Mouse (Mus musculus): ENCODE data around the gene Gm10382. TPM values are rescaled to one million over a fixed set of nuclear protein-coding genes. Genes with fewer than 3 reads are reported as not detected.
"Not testable (repeated sequence)": the region's sequence is repeated elsewhere in the genome, so short reads cannot be mapped to it uniquely, and the experiment has no call there.

Gene Gm10382
- total RNA-seq, 2 experiments from 2014 or later = not detected

GRCm38 (mm10) chr5:125418636-125419035 lies 29.5 kb downstream of the Gm10382 start:
- no peak for DNase-seq

GRCm38 (mm10) chr5:125419124-125419523 lies 30.0 kb downstream of the Gm10382 start:
- DNase-seq = no peak

- DNase-seq = no peak
These were observed 36.7 kb downstream of the Gm10382 start for GRCm38 (mm10) chr5:125425698-125426276.

GRCm38 (mm10) chr5:125426343-125426742 lies 37.2 kb downstream of the Gm10382 start:
- DNase-seq = no peak

- DNase-seq = not testable (repeated sequence)
These were observed 43.2 kb downstream of the Gm10382 start for GRCm38 (mm10) chr5:125432324-125432723.

GRCm38 (mm10) chr5:125433793-125434337 lies 44.7 kb downstream of the Gm10382 start, which contains the start of gene Dhx37:
TSS of gene Dhx37 (minus strand) at chr5:125434121.
- DNase-seq = peak; percentile 91 to 93

- DNase-seq = not testable (repeated sequence)
These were observed 45.2 kb downstream of the Gm10382 start for GRCm38 (mm10) chr5:125434347-125434746.

Other genes starting within 250 kb of the Gm10382 start
- 100 to 1,000 TPM; 266 to 300 TPM for gene Ncor2, start 210.1 kb upstream of the Gm10382 start, total RNA-seq (2021)
- gene Scarb1, start 48.2 kb upstream of the Gm10382 start, total RNA-seq (2021) = 10 to 100 TPM; 32.1 to 32.8 TPM
- gene Ubc, start 880 bp downstream of the Gm10382 start, total RNA-seq (2021) = 100 to 1,000 TPM; 766 to 814 TPM
- 10 to 100 TPM; 12.2 to 12.7 TPM for gene Dhx37, start 44.8 kb downstream of the Gm10382 start, total RNA-seq (2021)
- gene Bri3bp, start 52.2 kb downstream of the Gm10382 start, total RNA-seq (2021) = 100 to 1,000 TPM; 105 to 106 TPM
- 10 to 100 TPM; 53.9 to 56.1 TPM for gene Aacs, start 86.5 kb downstream of the Gm10382 start, total RNA-seq (2021)
- 100 to 1,000 TPM; 114 to 131 TPM for gene Tmem132b, start 142.5 kb downstream of the Gm10382 start, total RNA-seq (2021)